Mouse (Mus musculus): ENCODE results near the gene Ulk4. TPM values are rescaled to one million over a fixed set of nuclear protein-coding genes. Genes with fewer than 3 reads are reported as not detected.

Ulk4 gene
- 2.9 and 4.0 TPM in 2 replicates for total RNA-seq (2017)

DNA sequence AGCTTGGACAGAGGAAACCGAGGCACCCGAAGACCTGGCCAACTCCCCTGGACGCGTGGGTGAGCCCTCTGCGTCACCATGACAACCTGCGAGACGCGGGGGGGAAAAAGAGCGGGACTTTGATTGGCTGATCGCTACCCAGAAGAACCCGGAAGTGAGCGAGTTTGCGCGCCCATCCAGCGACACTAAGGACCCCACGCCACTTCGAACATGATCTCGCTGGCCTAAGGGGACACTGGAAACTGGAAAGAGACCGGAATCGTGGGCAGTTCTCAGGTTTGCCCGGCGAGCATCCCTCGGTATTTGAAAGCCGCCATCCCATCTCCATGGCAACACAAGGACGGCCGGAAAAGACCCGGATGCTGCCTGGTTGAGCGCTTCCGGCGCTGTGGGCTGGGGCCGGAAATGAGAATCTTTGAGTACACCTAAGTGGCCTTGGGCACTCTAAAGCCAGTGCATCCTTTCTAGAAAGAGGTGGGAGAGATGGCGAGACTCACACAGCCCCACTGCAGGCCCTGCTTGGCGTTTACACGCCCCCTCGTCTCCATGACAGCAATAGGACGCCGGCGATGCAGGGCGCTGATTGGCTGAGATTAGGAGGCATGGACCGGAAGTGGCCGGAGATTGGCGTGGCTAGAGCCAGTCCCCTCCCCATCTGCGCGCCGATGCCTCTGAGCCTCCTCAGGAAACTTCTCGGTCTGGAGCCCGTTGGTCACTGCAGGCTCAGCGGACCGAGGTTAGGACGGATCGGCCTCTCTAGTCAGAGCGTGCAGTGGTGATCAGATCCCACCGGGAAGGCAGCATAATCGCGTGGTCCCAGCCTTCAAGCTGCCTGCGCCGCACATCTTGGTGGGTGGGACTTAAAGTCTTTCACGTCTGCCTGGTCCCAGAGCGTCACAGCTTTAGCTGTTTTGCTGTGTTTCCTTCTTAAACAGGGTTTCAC, at the start of gene Ulk4:
Ulk4 (minus strand) TSS at position 80 of the 943 bp plus-strand sequence.
- peak; percentile 93 for ATAC-seq (ENCODE audit: extremely low read depth, insufficient number of reproducible peaks, low FRiP score, poor library complexity, severe bottlenecking)

DNA sequence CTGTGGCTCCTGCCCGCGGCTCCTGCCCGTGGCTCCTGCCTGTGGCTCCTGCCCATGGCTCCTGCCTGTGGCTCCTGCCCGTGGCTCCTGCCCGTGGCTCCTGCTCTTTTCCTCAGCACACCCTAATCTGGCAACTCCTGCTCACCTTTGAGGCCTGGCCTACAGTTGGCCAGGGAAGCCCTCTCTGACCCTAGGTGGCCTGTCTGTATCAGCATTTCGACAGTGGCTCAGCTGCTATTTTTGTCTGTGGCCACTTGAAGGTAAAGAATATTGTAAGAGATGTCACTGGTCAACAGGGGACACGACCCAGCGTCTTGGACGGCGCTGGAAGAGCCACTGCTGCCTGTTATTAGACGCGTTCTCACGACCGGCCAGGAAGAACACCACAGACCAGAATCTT, 45.0 kb upstream of the Ulk4 start:
- ATAC-seq (ENCODE audit: extremely low read depth, insufficient number of reproducible peaks, low FRiP score, poor library complexity, severe bottlenecking): no peak

DNA sequence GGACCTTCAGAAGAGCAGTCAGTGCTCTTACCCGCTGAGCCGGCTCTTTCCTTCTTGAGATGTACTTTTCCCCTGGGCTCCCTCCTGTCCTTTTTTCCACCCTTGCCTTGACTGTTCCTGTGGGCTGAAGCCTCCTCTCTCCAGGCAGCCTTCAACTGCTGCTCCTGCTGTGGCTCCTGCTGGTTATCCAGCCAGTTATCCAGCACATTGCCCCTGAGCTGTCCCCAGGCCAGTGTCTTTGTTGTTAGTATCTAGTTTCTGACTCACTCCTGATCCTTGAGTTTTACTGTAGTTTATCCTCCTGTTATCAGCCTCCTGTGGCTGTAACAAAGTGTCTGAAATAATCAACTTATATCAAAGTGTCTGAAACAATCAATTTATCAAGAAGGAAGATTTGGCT, 44.1 kb upstream of the Ulk4 start:
- no peak for ATAC-seq (ENCODE audit: extremely low read depth, insufficient number of reproducible peaks, low FRiP score, poor library complexity, severe bottlenecking)

DNA sequence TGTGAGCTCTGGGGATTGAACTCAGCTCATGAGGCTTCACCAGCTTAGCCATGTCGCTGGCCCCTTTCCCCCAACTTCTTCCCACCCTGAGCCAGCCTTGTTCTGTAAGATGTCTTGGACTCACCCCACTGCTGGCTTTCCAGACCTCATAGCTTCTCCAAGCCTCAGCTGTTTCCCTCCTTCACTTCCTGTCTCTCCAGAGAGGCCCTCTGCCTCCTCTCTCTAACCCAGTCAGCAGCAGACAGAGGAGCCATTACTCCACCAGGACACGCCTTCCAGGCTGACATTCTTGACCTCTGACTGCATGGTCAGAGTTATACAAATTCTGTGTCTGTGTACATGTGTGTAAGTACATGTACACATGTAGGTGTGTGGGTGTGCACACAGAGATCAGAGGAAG, 43.4 kb upstream of the Ulk4 start:
- no peak for ATAC-seq (ENCODE audit: extremely low read depth, insufficient number of reproducible peaks, low FRiP score, poor library complexity, severe bottlenecking)

DNA sequence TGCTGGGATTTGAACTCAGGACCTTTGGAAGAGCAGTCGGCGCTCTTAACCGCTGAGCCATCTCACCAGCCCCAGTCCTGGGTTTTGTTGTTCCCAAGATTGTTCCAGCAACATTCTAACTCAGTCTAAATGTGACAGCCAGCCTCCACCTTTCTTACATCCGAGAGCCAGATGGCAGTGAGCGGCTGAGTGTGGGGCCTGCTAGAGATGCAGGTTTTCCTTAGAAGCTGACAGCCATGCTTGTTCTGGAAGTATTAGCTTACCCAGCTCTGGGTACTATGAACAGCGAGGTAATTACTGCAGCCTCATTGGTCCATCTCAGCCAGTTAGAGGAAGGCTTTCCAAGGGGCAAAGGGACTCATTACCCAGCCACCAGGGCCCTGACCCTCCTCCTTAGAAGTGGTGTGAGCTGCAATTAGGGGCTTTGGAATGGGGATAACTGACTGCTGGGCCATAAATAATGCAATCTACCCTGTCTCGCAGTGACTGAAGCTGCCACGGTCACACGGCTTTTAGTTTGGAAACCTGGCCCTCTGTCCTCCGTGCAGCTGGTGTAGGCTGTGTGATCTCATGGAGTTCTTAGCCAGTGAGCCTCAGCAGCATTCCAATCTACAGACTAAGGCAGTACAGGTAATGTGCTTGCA, 42.4 kb upstream of the Ulk4 start:
- ATAC-seq (ENCODE audit: extremely low read depth, insufficient number of reproducible peaks, low FRiP score, poor library complexity, severe bottlenecking): no peak

DNA sequence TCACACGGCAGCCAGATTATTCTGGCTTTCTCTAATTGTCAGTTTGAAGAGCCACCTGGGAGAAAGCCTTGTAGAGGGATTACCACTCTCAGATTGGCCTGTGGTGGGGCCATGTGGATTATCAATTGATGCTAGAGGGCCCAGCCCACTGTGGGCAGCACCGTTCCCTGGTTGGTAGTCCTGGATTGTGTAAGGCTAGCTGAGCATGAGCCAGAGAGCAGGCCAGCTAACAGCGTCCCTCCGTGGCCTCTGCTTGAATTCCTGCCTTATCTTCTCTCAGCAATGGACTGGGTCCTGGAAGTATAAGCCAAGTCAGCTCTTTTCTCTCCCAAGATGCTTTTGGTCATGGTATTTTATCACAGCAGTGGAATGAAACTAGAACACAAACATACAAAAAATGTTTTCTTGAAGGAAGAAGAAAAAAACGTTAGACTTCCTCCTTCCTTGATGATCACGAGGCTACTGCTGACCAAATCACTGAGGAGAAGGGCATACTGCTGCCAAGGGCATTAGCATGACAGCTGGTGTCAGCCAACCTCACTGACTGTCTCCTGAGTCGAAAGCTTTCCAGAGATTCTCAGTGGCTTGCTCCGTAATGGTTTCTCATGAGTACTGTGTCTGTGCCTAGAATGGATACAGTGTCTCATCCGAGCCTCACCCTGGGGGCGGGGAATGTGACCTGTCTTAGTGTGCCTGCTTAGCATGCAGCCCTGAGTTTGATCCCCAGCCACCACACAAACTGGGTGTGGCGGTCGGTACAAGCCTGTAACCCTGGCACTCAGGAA, 39.8 kb upstream of the Ulk4 start:
- peak; percentile 49 for ATAC-seq (ENCODE audit: extremely low read depth, insufficient number of reproducible peaks, low FRiP score, poor library complexity, severe bottlenecking)

DNA sequence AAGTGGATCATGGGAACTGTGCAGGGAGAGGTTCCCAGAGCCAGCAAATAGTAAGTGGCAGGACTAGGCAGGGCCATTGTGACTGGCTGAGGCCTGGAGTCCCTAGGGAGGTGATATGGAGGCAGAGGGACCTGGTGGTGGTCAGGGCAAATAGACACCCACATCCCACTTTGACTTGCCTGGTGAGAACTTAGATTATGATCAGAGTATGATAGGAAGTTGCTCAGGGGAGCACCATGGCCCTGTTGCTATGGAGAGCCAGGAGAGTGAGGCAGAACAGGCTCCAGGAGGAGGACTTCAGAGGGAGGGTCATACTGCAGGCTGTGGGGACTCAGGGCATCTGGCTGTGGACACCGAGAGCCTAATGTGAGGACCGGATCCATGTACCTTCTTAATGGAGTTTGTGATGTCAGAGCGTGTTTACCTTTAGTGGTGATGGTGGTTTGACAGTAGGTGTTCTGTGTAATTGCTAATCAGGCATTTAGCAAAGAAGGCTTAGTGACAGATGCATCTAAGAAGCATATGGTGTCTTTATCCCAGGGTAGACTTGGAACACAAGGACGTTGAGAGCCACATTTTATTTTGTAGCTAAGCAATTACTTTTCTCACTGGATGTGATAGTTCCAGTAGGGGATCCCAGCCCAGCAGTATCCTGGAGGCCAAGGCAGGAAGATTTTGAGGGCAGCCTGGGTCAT, 39.1 kb upstream of the Ulk4 start:
- ATAC-seq (ENCODE audit: extremely low read depth, insufficient number of reproducible peaks, low FRiP score, poor library complexity, severe bottlenecking): no peak

DNA sequence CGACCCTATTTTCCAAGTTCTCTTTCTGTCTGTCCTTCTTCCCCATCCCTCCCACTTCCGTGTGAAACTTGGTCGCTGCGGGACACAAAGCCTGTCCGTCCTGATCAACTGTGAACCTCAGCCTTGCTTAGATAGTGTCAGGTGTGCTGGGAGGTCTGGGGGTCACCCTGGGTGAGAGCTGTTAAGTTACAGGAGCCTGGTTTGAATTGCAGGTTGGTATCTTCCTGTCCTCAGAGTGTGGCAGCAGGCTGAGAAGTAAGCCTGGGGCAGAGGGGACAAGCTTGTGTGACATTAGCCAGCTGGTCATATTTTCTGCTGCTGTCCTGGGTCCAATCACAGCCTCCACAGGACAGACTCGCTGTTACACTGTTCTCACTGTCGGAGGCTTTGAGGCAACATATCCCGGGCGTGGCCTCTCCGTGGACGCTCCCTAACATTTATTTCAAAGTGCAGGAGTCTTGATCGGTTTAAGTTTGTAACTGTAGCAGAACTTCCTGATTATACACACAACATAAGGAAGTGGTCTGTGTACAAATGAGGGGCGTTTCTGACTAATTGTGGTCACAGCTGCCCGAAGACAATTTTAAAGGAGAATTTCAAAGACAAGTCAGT, 37.6 kb upstream of the Ulk4 start:
- peak; percentile 43 for ATAC-seq (ENCODE audit: extremely low read depth, insufficient number of reproducible peaks, low FRiP score, poor library complexity, severe bottlenecking)

DNA sequence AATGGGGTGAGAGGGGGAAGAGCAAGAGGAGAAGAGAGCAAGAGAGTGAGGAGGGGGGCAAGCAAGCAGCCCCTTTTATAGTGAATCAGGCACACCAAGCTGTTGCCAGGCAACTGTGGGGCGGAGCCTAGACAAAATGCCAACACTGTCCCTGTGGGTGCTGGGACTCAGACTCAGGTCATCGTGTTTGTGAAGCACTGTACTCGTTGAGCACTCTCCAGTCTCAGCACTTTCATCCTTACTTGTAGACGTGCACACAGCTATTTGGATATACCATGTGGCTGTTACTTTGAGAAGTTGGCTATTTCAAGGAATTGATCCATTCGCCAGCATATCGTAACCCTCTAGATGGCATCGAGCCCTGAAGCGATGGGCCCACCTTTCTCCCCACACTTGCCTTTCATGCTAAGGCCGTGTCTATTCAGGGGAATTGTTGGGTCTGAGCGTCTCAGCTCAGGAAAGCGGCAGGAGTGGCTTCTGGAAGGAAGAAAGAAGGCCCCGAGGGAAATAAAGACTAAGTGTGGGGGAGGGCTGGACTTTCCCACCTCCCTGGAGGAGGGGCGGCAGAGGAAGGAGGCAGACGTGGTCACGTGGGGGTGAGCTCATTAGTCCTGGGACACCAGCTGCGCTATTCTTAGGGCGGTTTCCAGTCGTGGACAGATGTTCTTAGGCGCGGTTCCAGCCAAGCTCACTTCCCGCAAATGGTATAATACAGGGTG, 36.8 kb upstream of the Ulk4 start:
- peak; percentile 51 for ATAC-seq (ENCODE audit: extremely low read depth, insufficient number of reproducible peaks, low FRiP score, poor library complexity, severe bottlenecking)

DNA sequence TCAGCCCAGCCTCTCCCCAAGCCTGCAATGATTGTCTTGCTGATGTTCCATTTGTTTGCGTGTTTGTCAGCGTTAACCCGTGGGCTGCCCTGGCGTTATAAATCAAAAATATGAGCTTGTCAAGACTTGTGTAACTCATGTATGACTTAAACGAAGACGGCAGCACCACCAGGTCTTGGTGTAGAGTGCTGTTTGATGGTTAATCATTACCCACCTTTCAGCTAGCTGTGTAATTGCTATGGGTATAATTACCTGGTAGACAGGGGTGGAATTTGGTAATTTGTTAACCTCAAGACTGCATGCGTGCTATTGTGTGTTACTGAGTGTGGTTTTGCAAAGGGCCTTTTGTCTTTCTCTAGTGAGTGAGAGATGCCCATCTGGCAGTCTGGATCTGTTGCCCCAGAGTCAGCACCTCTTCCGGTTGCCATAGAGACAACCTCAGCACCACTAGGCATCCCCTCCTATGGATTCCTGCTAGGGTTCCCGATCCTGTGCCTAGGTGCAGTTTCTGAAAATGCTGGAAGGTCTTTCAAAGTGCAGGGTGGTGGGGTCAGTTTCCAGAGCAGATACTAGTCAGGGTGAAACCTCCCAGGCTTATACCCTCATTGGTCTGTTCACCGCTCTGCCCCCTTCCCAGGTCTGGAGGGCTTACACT, 35.4 kb upstream of the Ulk4 start:
- no peak for ATAC-seq (ENCODE audit: extremely low read depth, insufficient number of reproducible peaks, low FRiP score, poor library complexity, severe bottlenecking)

DNA sequence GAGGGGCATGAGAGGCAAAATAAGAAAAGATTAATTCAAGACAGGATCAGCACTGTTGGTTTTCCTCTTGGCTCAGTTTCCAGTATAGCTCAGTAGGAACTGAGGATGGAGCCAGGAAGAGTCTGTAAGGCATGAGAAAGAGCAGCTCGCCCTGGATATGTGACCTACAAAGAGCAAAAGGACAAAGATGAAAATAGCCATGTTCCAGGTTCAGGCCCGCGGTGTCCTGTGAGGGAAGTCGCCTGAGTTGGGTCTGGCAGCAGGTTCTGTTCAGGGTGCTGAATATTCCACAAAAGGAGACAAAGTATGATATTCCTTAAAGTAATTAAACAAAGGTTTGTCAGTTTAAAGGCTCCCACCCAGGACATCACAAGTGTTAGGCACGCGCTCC, 34.8 kb upstream of the Ulk4 start:
- no peak for ATAC-seq (ENCODE audit: extremely low read depth, insufficient number of reproducible peaks, low FRiP score, poor library complexity, severe bottlenecking)

DNA sequence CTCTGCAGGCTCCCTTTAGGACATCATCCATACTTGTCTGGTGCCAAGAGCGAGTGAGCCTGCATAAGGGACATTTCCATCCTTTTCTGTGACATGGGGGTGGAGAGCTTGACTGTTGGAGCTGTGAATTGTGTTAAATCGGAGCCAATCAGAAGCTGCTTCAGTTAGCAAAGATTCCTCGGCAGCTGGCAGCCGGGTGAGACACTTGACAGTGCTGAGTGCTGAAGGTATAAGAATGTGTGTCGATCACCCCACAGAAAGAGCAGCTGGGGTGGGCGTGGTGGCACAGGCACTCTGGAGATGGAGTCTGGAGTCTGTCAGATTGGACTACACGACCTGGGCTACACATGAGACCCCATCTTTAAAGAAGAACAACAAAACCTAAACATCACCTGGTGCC, 33.5 kb upstream of the Ulk4 start:
- no peak for ATAC-seq (ENCODE audit: extremely low read depth, insufficient number of reproducible peaks, low FRiP score, poor library complexity, severe bottlenecking)

DNA sequence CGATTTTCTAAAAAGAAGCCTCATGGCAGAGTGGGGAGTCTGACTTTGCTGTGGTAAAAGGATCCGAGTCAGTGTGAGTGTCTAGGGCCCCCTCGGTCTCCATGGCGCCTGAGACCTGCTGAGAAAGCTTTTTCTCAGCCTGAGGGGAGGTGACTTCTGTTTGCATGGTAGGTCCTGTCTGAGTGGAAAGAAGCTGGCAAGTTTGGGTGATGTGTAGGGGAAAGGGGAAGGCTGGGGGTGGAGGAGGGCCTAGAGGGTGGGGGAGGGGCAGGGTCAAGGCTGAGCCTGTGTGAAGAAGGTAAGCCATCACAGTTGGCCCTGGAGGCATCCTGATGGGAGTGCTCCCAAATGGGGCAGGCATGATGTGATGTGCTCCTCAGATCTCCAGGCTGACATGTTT, 32.3 kb upstream of the Ulk4 start:
- no peak; the same call in 1 of the 2 replicates for ATAC-seq (ENCODE audit: extremely low read depth, insufficient number of reproducible peaks, low FRiP score, poor library complexity, severe bottlenecking)

DNA sequence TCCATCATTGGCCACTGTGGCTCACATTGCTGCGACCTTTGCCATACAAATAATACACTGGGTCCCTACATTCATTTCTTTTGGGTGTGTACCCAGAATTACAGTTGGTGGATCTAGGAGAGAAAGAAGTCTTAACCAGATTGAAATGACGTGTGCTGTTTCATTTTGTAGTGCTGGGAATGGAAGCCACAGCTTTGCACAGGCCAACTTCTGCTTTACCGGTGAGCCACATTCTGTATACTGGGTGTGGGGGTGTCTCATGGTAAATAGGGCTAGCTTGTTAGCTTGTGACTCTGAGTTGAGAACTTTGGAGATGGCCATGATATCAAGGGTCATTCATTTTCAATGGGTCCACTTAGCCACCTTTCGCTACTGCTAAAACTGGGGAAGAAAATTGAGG, 28.5 kb upstream of the Ulk4 start:
- no peak for ATAC-seq (ENCODE audit: extremely low read depth, insufficient number of reproducible peaks, low FRiP score, poor library complexity, severe bottlenecking)

DNA sequence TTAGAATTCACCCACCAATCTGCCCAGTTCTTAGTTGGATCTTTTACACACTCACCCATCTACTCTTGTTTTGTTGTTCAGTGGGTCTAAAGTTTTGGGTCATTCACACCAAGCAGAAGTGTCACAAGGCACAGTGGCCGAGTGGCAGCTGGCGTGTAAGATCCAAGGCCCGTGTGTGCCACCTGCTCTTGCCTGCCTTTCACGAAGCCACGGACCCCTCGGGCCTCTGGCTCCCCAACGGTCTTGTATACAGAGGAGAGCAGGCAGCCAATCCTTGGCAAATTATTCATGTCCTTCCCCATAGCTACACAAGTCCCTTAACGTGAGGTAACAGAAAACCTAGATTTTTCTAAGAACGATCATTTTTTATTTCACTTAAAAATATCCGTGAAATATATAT, 27.5 kb upstream of the Ulk4 start:
- ATAC-seq (ENCODE audit: extremely low read depth, insufficient number of reproducible peaks, low FRiP score, poor library complexity, severe bottlenecking): no peak

DNA sequence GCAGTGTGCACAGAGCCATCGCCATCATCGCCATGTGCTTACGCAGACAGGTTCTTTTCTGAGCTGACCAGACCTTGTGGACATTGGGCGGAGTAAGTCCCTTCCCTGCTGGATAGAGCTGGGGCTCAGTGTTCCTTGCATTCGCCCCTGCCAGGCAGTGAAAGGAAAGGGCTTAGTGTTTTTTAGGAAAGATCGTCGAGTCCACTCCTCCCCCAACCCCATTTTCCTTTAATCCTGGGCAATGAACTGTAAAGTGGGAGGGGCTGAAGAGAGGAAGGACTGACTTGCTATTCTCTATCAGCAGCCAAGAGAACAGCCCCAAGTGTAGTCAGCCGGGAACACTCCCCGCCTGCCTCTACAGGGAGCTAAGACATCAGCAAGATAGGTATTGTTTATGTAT, 26.8 kb upstream of the Ulk4 start:
- peak; percentile 23; the same call in 1 of the 2 replicates for ATAC-seq (ENCODE audit: extremely low read depth, insufficient number of reproducible peaks, low FRiP score, poor library complexity, severe bottlenecking)

DNA sequence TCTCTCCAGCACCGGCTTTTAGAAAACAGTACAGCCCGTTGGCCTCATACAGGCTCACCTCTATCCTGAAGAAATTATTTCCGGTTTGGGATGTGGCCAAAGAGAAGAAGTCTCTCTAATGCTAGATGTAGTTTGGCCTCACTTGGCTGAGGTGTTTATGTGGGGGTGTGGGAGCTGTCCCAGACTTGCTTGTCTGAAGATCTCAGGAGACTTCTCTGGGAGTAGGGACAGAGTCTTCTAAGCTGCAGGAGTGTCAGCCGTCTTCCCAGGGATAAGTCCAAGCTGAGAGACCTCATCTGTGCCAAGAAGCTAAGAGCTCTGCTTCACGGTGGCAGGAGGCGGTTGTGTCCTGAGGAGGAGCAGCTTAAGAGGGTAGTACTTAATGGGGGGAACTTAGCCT, 26.1 kb upstream of the Ulk4 start:
- ATAC-seq (ENCODE audit: extremely low read depth, insufficient number of reproducible peaks, low FRiP score, poor library complexity, severe bottlenecking): no peak

DNA sequence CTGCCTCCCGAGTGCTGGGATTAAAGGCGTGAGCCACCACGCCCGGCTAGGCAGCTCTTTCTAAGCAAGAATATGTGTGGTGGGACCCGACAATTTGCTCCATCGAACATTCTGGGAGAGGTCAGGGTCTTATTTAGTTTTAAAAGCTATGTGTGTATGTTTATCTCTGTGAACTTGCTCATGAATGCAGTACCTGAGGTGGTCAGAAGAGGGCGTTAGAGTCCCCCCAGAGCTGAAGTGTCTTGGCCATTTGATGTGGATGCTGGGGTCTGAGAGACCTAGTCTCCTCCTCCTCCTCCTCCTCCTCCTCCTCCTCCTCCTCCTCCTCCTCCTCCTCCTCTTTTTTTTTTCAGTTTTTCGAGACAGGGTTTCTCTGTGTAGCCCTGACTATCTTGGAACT, 25.5 kb upstream of the Ulk4 start:
- ATAC-seq (ENCODE audit: extremely low read depth, insufficient number of reproducible peaks, low FRiP score, poor library complexity, severe bottlenecking): no peak
